Mouse (Mus musculus): ENCODE measurements around the gene Mtrex. TPM values are rescaled to one million over a fixed set of nuclear protein-coding genes. Genes with fewer than 3 reads are reported as not detected.

Gene Mtrex
- total and polyA plus RNA-seq, 3 experiments = 57.4 to 96.5 (median 62.2) TPM

DNA sequence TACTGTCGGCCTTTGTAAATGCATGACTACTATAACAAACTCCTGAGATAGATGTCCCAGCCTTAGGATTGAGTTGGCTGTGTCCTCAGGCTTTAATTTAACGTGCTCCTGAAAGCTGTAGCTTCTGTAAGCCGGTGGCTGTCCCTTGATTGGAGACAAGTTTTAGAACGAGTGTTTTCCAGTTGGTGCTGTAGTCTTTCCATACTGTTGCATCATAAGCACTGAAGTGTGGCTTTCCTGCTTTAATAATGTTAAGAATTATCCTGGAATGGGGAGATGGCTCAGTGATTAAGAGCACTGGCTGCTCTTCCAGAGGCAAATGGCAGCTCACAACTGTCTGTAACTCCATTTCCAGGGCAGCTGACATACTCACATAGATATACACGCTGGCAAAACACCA is 40.1 kb upstream of the Mtrex start:
- Histone ChIP-seq H3K36me3 (ENCODE audit: control insufficient read depth in 1 of 2, insufficient read depth in 2 of 2, low read length in 2 of 2) (peaks cover 0 to 7% of the 10 kb centered on the region in 2 experiments; a peak in 2 of 4 replicates), H3K27me3 (ENCODE audit: control insufficient read depth in 1 of 2, insufficient read depth in 2 of 2, low read length in 2 of 2) (no peaks in the 10 kb centered on the region), H3K4me1 (ENCODE audit: control insufficient read depth in 1 of 2, insufficient read depth in 2 of 2, low read length in 2 of 2) (no peaks in the 10 kb centered on the region), H3K79me2 (ENCODE audit: control insufficient read depth, insufficient read depth, low read length, poor library complexity) (no peaks in the 10 kb centered on the region), H3K9me3 (replicated peaks; ENCODE audit: insufficient read depth, low read length) (no peaks in the 10 kb centered on the region), H3K9ac (ENCODE audit: control insufficient read depth, low read depth, low read length, poor library complexity, severe bottlenecking) (no peak overlapping the region), H3K27ac (ENCODE audit: control insufficient read depth, low read depth, low read length) (no peak overlapping the region), H3K4me3 (ENCODE audit: control insufficient read depth in 1 of 2, insufficient read depth in 1 of 2, low read depth in 2 of 2, low read length in 2 of 2) (no peak overlapping the region)
- no peak for DNase-seq (ENCODE audit: low read depth, low spot score)
- TF ChIP-seq BHLHE40 (IDR thresholded peaks at IDR 0.05; ENCODE audit: borderline replicate concordance, low read depth, low read length) = no peak

DNA sequence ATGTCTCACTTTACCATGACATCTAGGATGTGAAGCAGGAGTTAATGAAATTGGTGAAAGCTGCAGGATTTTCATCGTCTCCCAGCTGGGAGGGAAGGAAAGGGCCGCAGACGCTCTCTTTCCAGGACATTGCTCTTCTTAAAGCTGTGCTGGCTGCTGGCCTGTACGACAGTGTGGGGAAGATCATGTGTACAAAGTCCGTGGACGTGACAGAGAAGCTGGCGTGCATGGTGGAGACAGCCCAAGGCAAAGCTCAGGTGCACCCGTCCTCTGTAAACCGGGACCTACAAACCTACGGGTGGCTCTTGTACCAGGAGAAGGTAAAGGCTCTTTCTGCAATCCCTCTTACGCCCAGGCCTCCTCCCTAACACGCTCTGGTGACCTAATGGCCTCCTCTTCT is 37.2 kb upstream of the Mtrex start:
- Histone ChIP-seq H3K36me3 (ENCODE audit: control insufficient read depth in 1 of 2, insufficient read depth in 2 of 2, low read length in 2 of 2) (peaks cover 0 to 7% of the 10 kb centered on the region in 2 experiments; a peak in 2 of 4 replicates), H3K9me3 (replicated peaks; ENCODE audit: insufficient read depth, low read length) (no peaks in the 10 kb centered on the region), H3K27me3 (ENCODE audit: control insufficient read depth in 1 of 2, insufficient read depth in 2 of 2, low read length in 2 of 2) (no peaks in the 10 kb centered on the region), H3K4me3 (ENCODE audit: control insufficient read depth in 1 of 2, insufficient read depth in 1 of 2, low read depth in 2 of 2, low read length in 2 of 2) (no peak overlapping the region), H3K79me2 (ENCODE audit: control insufficient read depth, insufficient read depth, low read length, poor library complexity) (no peaks in the 10 kb centered on the region), H3K4me1 (ENCODE audit: control insufficient read depth in 1 of 2, insufficient read depth in 2 of 2, low read length in 2 of 2) (no peaks in the 10 kb centered on the region), H3K27ac (ENCODE audit: control insufficient read depth, low read depth, low read length) (no peak overlapping the region), H3K9ac (ENCODE audit: control insufficient read depth, low read depth, low read length, poor library complexity, severe bottlenecking) (no peak overlapping the region)
- TF ChIP-seq E2F4 (IDR thresholded peaks at IDR 0.05; ENCODE audit: borderline replicate concordance, low read depth, low read length) (no peak), ZNF384 (IDR thresholded peaks at IDR 0.05; ENCODE audit: low read depth, low read length) (no peak), RAD21 (IDR thresholded peaks at IDR 0.05; ENCODE audit: low read depth, low read length) (no peak), CHD1 (IDR thresholded peaks at IDR 0.05; ENCODE audit: low read depth, low read length) (no peak), MAFK (IDR thresholded peaks at IDR 0.05; ENCODE audit: borderline replicate concordance, low read depth, low read length) (no peak), CTCF (IDR thresholded peaks at IDR 0.05 in 2 of 3, conservative IDR thresholded peaks at IDR 0.05 in 1 of 3; ENCODE audit: control insufficient read depth in 1 of 3, insufficient read depth in 1 of 3, low read depth in 2 of 3, low read length in 3 of 3, poor library complexity in 1 of 3, severe bottlenecking in 1 of 3) (no peak), ELF1 (IDR thresholded peaks at IDR 0.05; ENCODE audit: low read depth, low read length) (no peak), SMC3 (IDR thresholded peaks at IDR 0.05; ENCODE audit: low read depth, low read length) (no peak), GATA1 (IDR thresholded peaks at IDR 0.05; ENCODE audit: low read depth, low read length) (no peak), CHD2 (IDR thresholded peaks at IDR 0.05; ENCODE audit: low read length) (no peak), GABPA (IDR thresholded peaks at IDR 0.05; ENCODE audit: low read depth, low read length) (no peak), MEF2A (IDR thresholded peaks at IDR 0.05; ENCODE audit: extremely low read depth, insufficient replicate concordance, low read depth, low read length, poor library complexity, severe bottlenecking) (no peak), POLR2AphosphoS2 (IDR thresholded peaks at IDR 0.05; ENCODE audit: low read length) (no peak), USF1 (IDR thresholded peaks at IDR 0.05; ENCODE audit: low read depth, low read length) (no peak), MAX (IDR thresholded peaks at IDR 0.05; ENCODE audit: low read length) (no peak)
- DNase-seq (ENCODE audit: low read depth, low spot score) = no peak

- no peaks in the 10 kb centered on the region for H3K27me3 ChIP-seq (ENCODE audit: control insufficient read depth in 1 of 2, insufficient read depth in 2 of 2, low read length in 2 of 2)
- H3K9me3 ChIP-seq (replicated peaks; ENCODE audit: insufficient read depth, low read length) = no peaks in the 10 kb centered on the region
- peaks cover 0 to 8% of the 10 kb centered on the region in 2 experiments; a peak in 2 of 4 replicates for H3K36me3 ChIP-seq (ENCODE audit: control insufficient read depth in 1 of 2, insufficient read depth in 2 of 2, low read length in 2 of 2)
- no peak overlapping the region for H3K4me3 ChIP-seq (ENCODE audit: control insufficient read depth in 1 of 2, insufficient read depth in 1 of 2, low read depth in 2 of 2, low read length in 2 of 2)
- no peaks in the 10 kb centered on the region for H3K4me1 ChIP-seq (ENCODE audit: control insufficient read depth in 1 of 2, insufficient read depth in 2 of 2, low read length in 2 of 2)
- no peak for DNase-seq (ENCODE audit: low read depth, low spot score)
- no peaks in the 10 kb centered on the region for H3K79me2 ChIP-seq (ENCODE audit: control insufficient read depth, insufficient read depth, low read length, poor library complexity)
- no peak overlapping the region for H3K9ac ChIP-seq (ENCODE audit: control insufficient read depth, low read depth, low read length, poor library complexity, severe bottlenecking)
- H3K27ac ChIP-seq (ENCODE audit: control insufficient read depth, low read depth, low read length) = no peak overlapping the region
- TF ChIP-seq RAD21 (IDR thresholded peaks at IDR 0.05; ENCODE audit: low read depth, low read length) (no peak), HCFC1 (IDR thresholded peaks at IDR 0.05; ENCODE audit: low read depth, low read length) (no peak), ZKSCAN1 (IDR thresholded peaks at IDR 0.05; ENCODE audit: low read depth, low read length) (no peak), KAT2A (conservative IDR thresholded peaks at IDR 0.05; ENCODE audit: low read depth, low read length) (no peak), GATA1 (IDR thresholded peaks at IDR 0.05; ENCODE audit: low read depth, low read length) (no peak), EP300 (IDR thresholded peaks at IDR 0.05; ENCODE audit: low read depth in 1 of 2, low read length in 2 of 2) (no peak), UBTF (IDR thresholded peaks at IDR 0.05; ENCODE audit: borderline replicate concordance, insufficient read depth, low read depth, low read length) (no peak), ZC3H11A (IDR thresholded peaks at IDR 0.05; ENCODE audit: low read depth, low read length) (no peak), MEF2A (IDR thresholded peaks at IDR 0.05; ENCODE audit: extremely low read depth, insufficient replicate concordance, low read depth, low read length, poor library complexity, severe bottlenecking) (no peak), RCOR1 (IDR thresholded peaks at IDR 0.05; ENCODE audit: low read depth, low read length) (no peak), POLR2AphosphoS5 (IDR thresholded peaks at IDR 0.05; ENCODE audit: borderline replicate concordance, low read depth, low read length) (no peak), SMC3 (IDR thresholded peaks at IDR 0.05; ENCODE audit: low read depth, low read length) (no peak), USF2 (IDR thresholded peaks at IDR 0.05; ENCODE audit: borderline replicate concordance in 1 of 2, insufficient read depth in 1 of 2, low read depth in 1 of 2, low read length in 2 of 2) (no peak), MAFK (IDR thresholded peaks at IDR 0.05; ENCODE audit: borderline replicate concordance, low read depth, low read length) (no peak)
Observed at GRCm38 (mm10) chr13:112963081-112963480, 35.9 kb upstream of the Mtrex start.

All from MEL (cell line).